Mouse (Mus musculus): ENCODE measurements around the gene Glod4.

Glod4 gene

DNA sequence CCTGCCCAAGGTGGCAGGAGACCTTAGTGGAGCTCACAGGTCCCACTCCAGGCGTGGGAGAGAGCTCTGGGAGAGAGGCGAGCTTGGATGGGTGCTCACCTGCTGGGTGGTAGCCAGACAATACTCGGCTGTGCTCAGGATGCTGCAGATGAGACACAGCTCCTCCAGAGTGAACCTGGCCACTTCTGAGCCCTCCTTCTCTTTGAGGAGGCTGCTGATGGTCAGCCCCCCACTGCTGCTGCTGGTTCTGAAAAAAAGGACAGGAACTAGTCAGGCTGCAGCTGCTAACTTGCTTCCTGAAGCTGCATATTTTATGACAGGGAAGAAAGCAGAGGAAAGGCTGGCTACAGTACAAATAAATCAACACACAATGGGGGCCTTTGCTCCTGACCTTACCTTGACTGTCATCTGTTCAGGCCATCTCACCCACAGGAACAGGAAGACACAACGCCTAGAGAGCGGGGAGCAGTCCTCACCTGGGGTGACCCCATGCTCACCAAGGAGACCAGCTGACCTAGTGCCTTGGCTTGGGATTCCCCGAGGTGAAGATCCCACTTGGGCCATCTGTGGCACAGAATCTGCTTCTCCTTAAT, 162.4 kb downstream of the Glod4 start:
- no peak for DNase-seq (ENCODE audit: low read depth)

DNA sequence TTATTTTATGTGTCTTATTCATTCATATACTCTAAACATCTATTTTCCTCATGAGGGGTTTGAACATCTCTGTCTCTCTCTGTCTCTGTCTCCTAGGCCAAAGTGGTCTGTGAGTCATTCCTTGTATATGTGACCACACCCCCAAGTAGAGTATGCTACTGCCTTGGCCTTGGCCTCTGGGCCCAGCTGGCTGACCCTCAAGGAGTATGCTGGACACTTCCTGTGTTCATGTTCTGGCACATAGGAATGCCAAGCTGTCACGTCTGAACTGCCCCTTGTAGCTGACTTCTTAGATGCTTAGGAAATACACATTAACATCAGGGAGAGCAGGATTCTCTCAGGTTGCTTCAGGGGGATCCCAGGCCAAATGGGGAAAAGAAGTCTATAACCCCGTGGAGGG, 163.2 kb downstream of the Glod4 start:
- DNase-seq (ENCODE audit: low read depth), result no peak

- DNase-seq (ENCODE audit: low read depth), result no peak
These were observed 166.2 kb downstream of the Glod4 start for GRCm38 (mm10) chr11:76077341-76077740.

- DNase-seq (ENCODE audit: low read depth), result no peak
These were observed 169.0 kb downstream of the Glod4 start for GRCm38 (mm10) chr11:76074296-76075093.
